17 mouse cellular contexts compared by ENCODE assay signal in genomic region chr8:26892380-26892779, GRCm38 (mm10).
DNase-seq lines count a peak whose midpoint lies in the region; ATAC-seq lines count a peak whose summit lies in the region.
"Had no signal": no experiment of that assay in that cellular context is flagged by ENCODE, and none has a peak within 500 bp of the region (broad histone marks: within the 10 kb centered on the region; RNA-seq: fewer than 3 reads in every experiment).

No protein-coding gene starts in this region.

- no peaks in the 10 kb centered on the region for H3K9me3 ChIP-seq in embryonic facial prominence, embryonic 14.5 days (ENCODE audit: control insufficient read depth, low read length)
- H3K9me3 ChIP-seq in embryonic facial prominence, embryonic 10.5 days, result no peaks in the 10 kb centered on the region
- no peaks in the 10 kb centered on the region for H3K9me3 ChIP-seq in heart, embryonic 13.5 days
- no peaks in the 10 kb centered on the region for H3K9me3 ChIP-seq in midbrain, embryonic 10.5 days (replicated peaks)
- no peaks in the 10 kb centered on the region for H3K9me3 ChIP-seq in midbrain, embryonic 11.5 days (ENCODE audit: control insufficient read depth, low read length)
- H3K9me3 ChIP-seq: limb, embryonic 12.5 days; liver, embryonic 12.5 days had no signal

- H3K27ac ChIP-seq in embryonic facial prominence, embryonic 14.5 days (replicated peaks; ENCODE audit: low read depth, low read length), result no peak overlapping the region
- H3K27ac ChIP-seq in embryonic facial prominence, embryonic 10.5 days (replicated peaks), result no peak overlapping the region
- peak overlapping the region; percentile 78 for H3K27ac ChIP-seq in heart, embryonic 13.5 days (replicated peaks)
- H3K27ac ChIP-seq in midbrain, embryonic 10.5 days (replicated peaks), result 0 out of 2 replicates have a peak overlapping the region, but pooled peaks have one; percentile 23
- no peak overlapping the region for H3K27ac ChIP-seq in midbrain, embryonic 11.5 days (ENCODE audit: low read depth, low read length)
- H3K27ac ChIP-seq: limb, embryonic 12.5 days; liver, embryonic 12.5 days had no signal

- 67% methylated on average over 7 of the region's 7 CpGs for WGBS in embryonic facial prominence, embryonic 14.5 days
- 63% methylated on average over 7 of the region's 7 CpGs for WGBS in embryonic facial prominence, embryonic 10.5 days
- 67% methylated on average over 7 of the region's 7 CpGs for WGBS in heart, embryonic 13.5 days
- 72% methylated on average over 7 of the region's 7 CpGs for WGBS in midbrain, embryonic 10.5 days
- WGBS in midbrain, embryonic 11.5 days, result 60% methylated on average over 7 of the region's 7 CpGs

- H3K4me1 ChIP-seq in embryonic facial prominence, embryonic 14.5 days (ENCODE audit: control insufficient read depth, insufficient read depth, low read length), result no peaks in the 10 kb centered on the region
- peaks cover 40% of the 10 kb centered on the region for H3K4me1 ChIP-seq in embryonic facial prominence, embryonic 10.5 days
- peaks cover 57% of the 10 kb centered on the region for H3K4me1 ChIP-seq in heart, embryonic 13.5 days
- peaks cover 13% of the 10 kb centered on the region; the same call in 1 of the 2 replicates for H3K4me1 ChIP-seq in midbrain, embryonic 10.5 days
- H3K4me1 ChIP-seq in midbrain, embryonic 11.5 days (ENCODE audit: control insufficient read depth, insufficient read depth, low read length), result no peaks in the 10 kb centered on the region
- H3K4me1 ChIP-seq: liver, embryonic 12.5 days had no signal

- no peaks in the 10 kb centered on the region for H3K27me3 ChIP-seq in embryonic facial prominence, embryonic 14.5 days (replicated peaks; ENCODE audit: control insufficient read depth, insufficient read depth, low read length)
- peaks cover 9% of the 10 kb centered on the region for H3K27me3 ChIP-seq in embryonic facial prominence, embryonic 10.5 days (replicated peaks; ENCODE audit: low read depth, poor library complexity, severe bottlenecking)
- no peaks in the 10 kb centered on the region for H3K27me3 ChIP-seq in heart, embryonic 13.5 days (replicated peaks)
- no peaks in the 10 kb centered on the region for H3K27me3 ChIP-seq in midbrain, embryonic 10.5 days (ENCODE audit: low read depth, poor library complexity, severe bottlenecking)
- no peaks in the 10 kb centered on the region for H3K27me3 ChIP-seq in midbrain, embryonic 11.5 days (ENCODE audit: control insufficient read depth, insufficient read depth, low read length)
- H3K27me3 ChIP-seq: liver, embryonic 12.5 days; Patski had no signal

- no peak overlapping the region for H3K9ac ChIP-seq in embryonic facial prominence, embryonic 14.5 days (ENCODE audit: low read depth, low read length)
- peak overlapping the region; percentile 19 for H3K9ac ChIP-seq in heart, embryonic 13.5 days
- no peak overlapping the region for H3K9ac ChIP-seq in midbrain, embryonic 11.5 days (ENCODE audit: low read length)
- H3K9ac ChIP-seq: limb, embryonic 12.5 days; liver, embryonic 12.5 days had no signal

- no peak overlapping the region for H3K4me3 ChIP-seq in embryonic facial prominence, embryonic 14.5 days (ENCODE audit: low read depth, low read length)
- no peak overlapping the region for H3K4me3 ChIP-seq in embryonic facial prominence, embryonic 10.5 days
- no peak overlapping the region for H3K4me3 ChIP-seq in heart, embryonic 13.5 days
- no peak overlapping the region for H3K4me3 ChIP-seq in midbrain, embryonic 10.5 days
- no peak overlapping the region for H3K4me3 ChIP-seq in midbrain, embryonic 11.5 days (ENCODE audit: low read depth, low read length)
- H3K4me3 ChIP-seq: erythroblast, embryonic 14.5 days; limb, embryonic 12.5 days; liver, embryonic 12.5 days had no signal

- H3K4me2 ChIP-seq in embryonic facial prominence, embryonic 14.5 days (ENCODE audit: low read depth, low read length), result no peak overlapping the region
- no peak overlapping the region for H3K4me2 ChIP-seq in heart, embryonic 13.5 days
- H3K4me2 ChIP-seq in midbrain, embryonic 11.5 days, result no peak overlapping the region
- H3K4me2 ChIP-seq: limb, embryonic 12.5 days; liver, embryonic 12.5 days had no signal

- no peaks in the 10 kb centered on the region for H3K36me3 ChIP-seq in embryonic facial prominence, embryonic 14.5 days (ENCODE audit: control insufficient read depth, insufficient read depth, low read length)
- H3K36me3 ChIP-seq in embryonic facial prominence, embryonic 10.5 days (replicated peaks), result no peaks in the 10 kb centered on the region
- H3K36me3 ChIP-seq in heart, embryonic 13.5 days, result no peaks in the 10 kb centered on the region
- no peaks in the 10 kb centered on the region for H3K36me3 ChIP-seq in midbrain, embryonic 10.5 days
- no peaks in the 10 kb centered on the region for H3K36me3 ChIP-seq in midbrain, embryonic 11.5 days (ENCODE audit: control insufficient read depth, insufficient read depth, low read length)
- H3K36me3 ChIP-seq: limb, embryonic 12.5 days; liver, embryonic 12.5 days had no signal

- DNase-seq in embryonic facial prominence, embryonic 14.5 days (ENCODE audit: low spot score), result no peak
- DNase-seq in embryonic facial prominence, embryonic 10.5 days (ENCODE audit: low spot score), result no peak
- no peak for DNase-seq in heart, adult 8-10 months (ENCODE audit: low spot score)
- DNase-seq in midbrain, embryonic 10.5 days (ENCODE audit: low spot score), result no peak
- no peak for DNase-seq in midbrain, embryonic 11.5 days (ENCODE audit: low spot score, missing footprints)
- DNase-seq in cerebellum, postnatal 25 days, result peak; percentile 50
- no peak for DNase-seq in adrenal gland, adult (ENCODE audit: inconsistent age in 2 of 2, low spot score in 1 of 2)
- DNase-seq: right cerebral cortex, postnatal 4 days had no signal

- ATAC-seq in embryonic facial prominence, embryonic 14.5 days (ENCODE audit: low read depth), result 0 out of 2 replicates have a peak, but pooled peaks have one; percentile 26
- ATAC-seq in heart, embryonic 13.5 days (ENCODE audit: extremely low read depth, insufficient number of reproducible peaks, low FRiP score, low TSS enrichment), result no peak
- ATAC-seq in midbrain, embryonic 11.5 days (ENCODE audit: low FRiP score), result no peak
- ATAC-seq: activated CD4-positive, CD25-positive, alpha-beta regulatory T cell, adult 4 months; CD4-positive, CD25-positive, alpha-beta regulatory T cell, adult 4 months; forebrain, embryonic 16.5 days; hindbrain, embryonic 16.5 days; liver, embryonic 12.5 days; Patski had no signal

Comparison
In these comparisons a context has a peak if more than half of its experiments do, and no peak if none do; other contexts are left out.
1. H3K27ac ChIP-seq: peak in heart, embryonic 13.5 days (single experiment) and midbrain, embryonic 10.5 days (single experiment); none in embryonic facial prominence, embryonic 14.5 days (single experiment), embryonic facial prominence, embryonic 10.5 days (single experiment) and midbrain, embryonic 11.5 days (single experiment).
2. DNase-seq: peak in cerebellum, postnatal 25 days (2 of 2); none in embryonic facial prominence, embryonic 14.5 days (single experiment), embryonic facial prominence, embryonic 10.5 days (single experiment), heart, adult 8-10 months (single experiment), midbrain, embryonic 10.5 days (single experiment), midbrain, embryonic 11.5 days (single experiment) and adrenal gland, adult (0 of 2).